Mouse (Mus musculus): ENCODE data around the gene Grpel1. TPM values are rescaled to one million over a fixed set of nuclear protein-coding genes. Genes with fewer than 3 reads are reported as not detected.

Gene Grpel1
- polyA plus RNA-seq, 1 experiment from 2014 or later: 64.4 TPM

- no peak overlapping the region for H3K4me3 ChIP-seq
- DNase-seq (ENCODE audit: extremely low spot score, low spot score): no peak
- H3K27me3 ChIP-seq (ENCODE audit: poor library complexity, severe bottlenecking): peaks cover 21% of the 10 kb centered on the region
- peaks cover 10% of the 10 kb centered on the region; the same call in 1 of the 2 replicates for H3K9me3 ChIP-seq
- H3K4me1 ChIP-seq: peaks cover 13% of the 10 kb centered on the region
- H3K36me3 ChIP-seq (replicated peaks): peaks cover 43% of the 10 kb centered on the region
- H3K27ac ChIP-seq: no peak overlapping the region
- WGBS: 55% methylated on average over 2 of the region's 2 CpGs
Measured at GRCm38 (mm10) chr5:36489225-36489624, 24.4 kb downstream of the Grpel1 start.

- Histone ChIP-seq H3K9me3 (no peaks in the 10 kb centered on the region), H3K27me3 (ENCODE audit: poor library complexity, severe bottlenecking) (no peaks in the 10 kb centered on the region), H3K27ac (no peak overlapping the region), H3K4me1 (no peaks in the 10 kb centered on the region), H3K4me3 (no peak overlapping the region), H3K36me3 (replicated peaks) (peaks cover 70% of the 10 kb centered on the region)
- no peak for DNase-seq (ENCODE audit: extremely low spot score, low spot score)
- 90% methylated on average over 6 of the region's 6 CpGs for WGBS
Measured at GRCm38 (mm10) chr5:36493919-36494318, 29.1 kb downstream of the Grpel1 start.

GRCm38 (mm10) chr5:36494709-36495108, 29.9 kb downstream of the Grpel1 start:
- Histone ChIP-seq H3K9me3 (no peaks in the 10 kb centered on the region), H3K4me3 (no peak overlapping the region), H3K27ac (no peak overlapping the region), H3K36me3 (replicated peaks) (peaks cover 75% of the 10 kb centered on the region), H3K4me1 (no peaks in the 10 kb centered on the region), H3K27me3 (ENCODE audit: poor library complexity, severe bottlenecking) (no peaks in the 10 kb centered on the region)
- 94% methylated on average over 9 of the region's 9 CpGs for WGBS
- DNase-seq (ENCODE audit: extremely low spot score, low spot score): no peak

- 88% methylated on average over 7 of the region's 7 CpGs for WGBS
- peaks cover 98% of the 10 kb centered on the region for H3K36me3 ChIP-seq (replicated peaks)
- no peaks in the 10 kb centered on the region for H3K4me1 ChIP-seq
- no peak overlapping the region for H3K27ac ChIP-seq
- no peak for DNase-seq (ENCODE audit: extremely low spot score, low spot score)
- H3K4me3 ChIP-seq: no peak overlapping the region
- H3K9me3 ChIP-seq: no peaks in the 10 kb centered on the region
- H3K27me3 ChIP-seq (ENCODE audit: poor library complexity, severe bottlenecking): no peaks in the 10 kb centered on the region
Measured at GRCm38 (mm10) chr5:36505235-36505634, 40.4 kb downstream of the Grpel1 start.

- Histone ChIP-seq H3K4me3 (no peak overlapping the region), H3K4me1 (no peaks in the 10 kb centered on the region), H3K36me3 (replicated peaks) (peaks cover 98% of the 10 kb centered on the region), H3K27me3 (ENCODE audit: poor library complexity, severe bottlenecking) (no peaks in the 10 kb centered on the region), H3K27ac (no peak overlapping the region), H3K9me3 (no peaks in the 10 kb centered on the region)
- 80% methylated on average over 5 of the region's 5 CpGs for WGBS
- no peak for DNase-seq (ENCODE audit: extremely low spot score, low spot score)
Measured at GRCm38 (mm10) chr5:36505643-36506042, 40.8 kb downstream of the Grpel1 start.

- no peaks in the 10 kb centered on the region for H3K27me3 ChIP-seq (ENCODE audit: poor library complexity, severe bottlenecking)
- DNase-seq (ENCODE audit: extremely low spot score, low spot score): no peak
- H3K4me3 ChIP-seq: no peak overlapping the region
- no peaks in the 10 kb centered on the region for H3K9me3 ChIP-seq
- 95% methylated on average over 10 of the region's 10 CpGs for WGBS
- H3K27ac ChIP-seq: no peak overlapping the region
- H3K36me3 ChIP-seq (replicated peaks): peaks cover 98% of the 10 kb centered on the region
- H3K4me1 ChIP-seq: no peaks in the 10 kb centered on the region
Measured at GRCm38 (mm10) chr5:36508351-36508750, 43.6 kb downstream of the Grpel1 start.

- DNase-seq (ENCODE audit: extremely low spot score, low spot score): no peak
- Histone ChIP-seq H3K4me3 (no peak overlapping the region), H3K36me3 (replicated peaks) (peaks cover 95% of the 10 kb centered on the region), H3K27me3 (ENCODE audit: poor library complexity, severe bottlenecking) (no peaks in the 10 kb centered on the region), H3K27ac (no peak overlapping the region), H3K4me1 (no peaks in the 10 kb centered on the region), H3K9me3 (no peaks in the 10 kb centered on the region)
- WGBS: 98% methylated on average over 2 of the region's 2 CpGs
Measured at GRCm38 (mm10) chr5:36510956-36511355, 46.2 kb downstream of the Grpel1 start.

- H3K4me3 ChIP-seq: no peak overlapping the region
- WGBS: 97% methylated on average over 1 of the region's 1 CpGs
- H3K27ac ChIP-seq: no peak overlapping the region
- peaks cover 97% of the 10 kb centered on the region for H3K36me3 ChIP-seq (replicated peaks)
- no peak for DNase-seq (ENCODE audit: extremely low spot score, low spot score)
- no peaks in the 10 kb centered on the region for H3K9me3 ChIP-seq
- H3K27me3 ChIP-seq (ENCODE audit: poor library complexity, severe bottlenecking): no peaks in the 10 kb centered on the region
- no peaks in the 10 kb centered on the region for H3K4me1 ChIP-seq
Measured at GRCm38 (mm10) chr5:36515126-36515525, 50.3 kb downstream of the Grpel1 start.

- peaks cover 97% of the 10 kb centered on the region for H3K36me3 ChIP-seq (replicated peaks)
- H3K4me3 ChIP-seq: no peak overlapping the region
- no peaks in the 10 kb centered on the region for H3K4me1 ChIP-seq
- H3K9me3 ChIP-seq: no peaks in the 10 kb centered on the region
- no peak for DNase-seq (ENCODE audit: extremely low spot score, low spot score)
- no peak overlapping the region for H3K27ac ChIP-seq
- WGBS: 90% methylated on average over 5 of the region's 5 CpGs
- no peaks in the 10 kb centered on the region for H3K27me3 ChIP-seq (ENCODE audit: poor library complexity, severe bottlenecking)
Measured at GRCm38 (mm10) chr5:36515558-36515957, 50.8 kb downstream of the Grpel1 start.

GRCm38 (mm10) chr5:36517596-36517995, 52.8 kb downstream of the Grpel1 start:
- H3K27me3 ChIP-seq (ENCODE audit: poor library complexity, severe bottlenecking): no peaks in the 10 kb centered on the region
- no peak overlapping the region for H3K4me3 ChIP-seq
- no peaks in the 10 kb centered on the region for H3K9me3 ChIP-seq
- H3K27ac ChIP-seq: no peak overlapping the region
- H3K4me1 ChIP-seq: no peaks in the 10 kb centered on the region
- H3K36me3 ChIP-seq (replicated peaks): peaks cover 97% of the 10 kb centered on the region
- WGBS: 86% methylated on average over 3 of the region's 3 CpGs
- no peak for DNase-seq (ENCODE audit: extremely low spot score, low spot score)

GRCm38 (mm10) chr5:36519751-36520150, 55.0 kb downstream of the Grpel1 start:
- Histone ChIP-seq H3K27ac (no peak overlapping the region), H3K36me3 (replicated peaks) (peaks cover 97% of the 10 kb centered on the region)
- WGBS: 91% methylated on average over 3 of the region's 3 CpGs

GRCm38 (mm10) chr5:36522782-36523181, 58.0 kb downstream of the Grpel1 start:
- no peaks in the 10 kb centered on the region for H3K27me3 ChIP-seq (ENCODE audit: poor library complexity, severe bottlenecking)
- no peak overlapping the region for H3K4me3 ChIP-seq
- H3K27ac ChIP-seq: no peak overlapping the region
- WGBS: 95% methylated on average over 2 of the region's 2 CpGs
- 0 out of 2 replicates have a peak, but pooled peaks cover 3% of the 10 kb centered on the region for H3K4me1 ChIP-seq
- peaks cover 72% of the 10 kb centered on the region for H3K36me3 ChIP-seq (replicated peaks)
- no peaks in the 10 kb centered on the region for H3K9me3 ChIP-seq
- DNase-seq (ENCODE audit: extremely low spot score, low spot score): no peak

More at GRCm38 (mm10) chr5:36519751-36520150, 55.0 kb downstream of the Grpel1 start:
- DNase-seq (ENCODE audit: extremely low spot score, low spot score): no peak
- no peaks in the 10 kb centered on the region for H3K4me1 ChIP-seq
- H3K27me3 ChIP-seq (ENCODE audit: poor library complexity, severe bottlenecking): no peaks in the 10 kb centered on the region
- H3K4me3 ChIP-seq: no peak overlapping the region
- no peaks in the 10 kb centered on the region for H3K9me3 ChIP-seq

GRCm38 (mm10) chr5:36523219-36523703, 58.5 kb downstream of the Grpel1 start:
- H3K4me1 ChIP-seq: 0 out of 2 replicates have a peak, but pooled peaks cover 3% of the 10 kb centered on the region
- peaks cover 67% of the 10 kb centered on the region for H3K36me3 ChIP-seq (replicated peaks)
- no peak for DNase-seq (ENCODE audit: extremely low spot score, low spot score)
- 92% methylated on average over 5 of the region's 5 CpGs for WGBS
- no peak overlapping the region for H3K27ac ChIP-seq
- H3K4me3 ChIP-seq: no peak overlapping the region
- no peaks in the 10 kb centered on the region for H3K9me3 ChIP-seq
- H3K27me3 ChIP-seq (ENCODE audit: poor library complexity, severe bottlenecking): no peaks in the 10 kb centered on the region

Measured in forebrain, embryonic 10.5 days (tissue).